Mouse (Mus musculus): Measurements from ENCODE around the gene Tap2.

DNA sequence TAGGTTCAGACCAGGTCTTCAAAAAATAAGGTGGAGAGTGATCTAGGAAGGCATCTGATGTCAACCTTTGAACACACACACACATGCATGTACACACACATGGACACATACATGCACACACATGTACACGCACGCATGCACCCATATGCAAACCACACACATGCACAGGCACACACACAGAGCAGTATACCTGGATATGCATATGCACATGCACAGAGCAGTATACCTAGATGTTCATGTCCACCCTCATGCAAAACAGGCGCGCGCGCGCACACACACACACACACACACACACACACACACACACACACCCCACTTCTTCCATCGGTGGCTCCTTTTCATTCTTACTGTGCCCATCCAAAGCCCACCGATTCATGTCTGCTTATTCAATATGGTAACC, 4.5 kb downstream of the Tap2 start:
- TF ChIP-seq CTCF (IDR thresholded peaks at IDR 0.05; ENCODE audit: borderline replicate concordance, extremely low read depth, insufficient read depth, insufficient read length) (no peak), POLR2A (IDR thresholded peaks at IDR 0.05; ENCODE audit: borderline replicate concordance, extremely low read depth, insufficient read depth, insufficient read length, poor library complexity, severe bottlenecking) (no peak)

Data from brain, embryonic 14.5 days (tissue).